Mouse (Mus musculus) heart, postnatal 14 days (tissue): Measurements from ENCODE around the gene Gnao1. TPM values are rescaled to one million over a fixed set of nuclear protein-coding genes. Genes with fewer than 3 reads are reported as not detected.

Experiments
- DNase-seq, 2 experiments: peaks; one replicate each; pipeline ENCODE4 v3.0.0; 2021 to 2022
- intact Hi-C: fragments of 180-260 bp; cut with DNase I; formaldehyde crosslinking; loops from one replicate; pipeline ENCODE4 v1.15.1; 2025
- total RNA-seq, 2 experiments: library from RNA; stranded (reverse); gene quantifications; 2 replicates each; pipeline ENCODE4 v1.2.3; 2021

Gene Gnao1
- total RNA-seq, 2 experiments from 2014 or later = 20.0 to 26.8 TPM

- peak; percentile 51 to 63 for DNase-seq
- intact Hi-C loops = loop anchor here (5.0 kb wide), 1 partner anchor 179 kb away; no protein-coding TSS in a partner anchor
Measured at GRCm38 (mm10) chr8:93840956-93841752, 31.4 kb downstream of the Gnao1 start.

DNA sequence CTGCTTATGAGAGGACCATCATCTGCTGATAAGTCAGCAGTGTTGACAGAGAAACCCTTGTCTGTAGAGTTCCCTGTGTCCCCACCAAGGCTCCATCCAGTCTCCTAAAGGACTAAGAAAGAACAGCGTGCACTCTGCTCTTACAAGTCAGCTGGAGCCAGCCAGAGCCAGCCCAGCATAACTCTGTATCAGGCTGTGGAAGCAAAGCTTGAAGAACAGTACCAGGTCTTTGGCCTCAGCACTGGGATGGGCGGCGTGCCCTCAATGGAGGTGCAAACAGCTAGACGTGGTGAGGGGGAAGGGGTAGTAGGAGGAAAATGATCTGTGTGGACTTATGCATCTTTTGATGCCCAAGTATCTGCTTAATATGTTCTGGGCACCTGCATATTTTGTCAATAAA lies 32.8 kb downstream of the Gnao1 start:
- intact Hi-C loops = loop anchor here (5.0 kb wide), 1 partner anchor 180 kb away; no protein-coding TSS in a partner anchor
- DNase-seq = no peak

GRCm38 (mm10) chr8:93843858-93844502 lies 34.2 kb downstream of the Gnao1 start:
- DNase-seq = peak; percentile 18 to 20
- intact Hi-C loops = loop anchor here (5.0 kb wide), 1 partner anchor 182 kb away; no protein-coding TSS in a partner anchor

- no peak for DNase-seq
- intact Hi-C loops = no loop called here
Measured at GRCm38 (mm10) chr8:93845186-93845585, 35.4 kb downstream of the Gnao1 start.

GRCm38 (mm10) chr8:93852087-93852645 lies 42.4 kb downstream of the Gnao1 start:
- intact Hi-C loops = no loop called here
- DNase-seq = peak in 1 of 2 experiments; percentile 14

- no peak for DNase-seq
- intact Hi-C loops = no loop called here
Measured at GRCm38 (mm10) chr8:93852851-93853461, 43.2 kb downstream of the Gnao1 start.

DNA sequence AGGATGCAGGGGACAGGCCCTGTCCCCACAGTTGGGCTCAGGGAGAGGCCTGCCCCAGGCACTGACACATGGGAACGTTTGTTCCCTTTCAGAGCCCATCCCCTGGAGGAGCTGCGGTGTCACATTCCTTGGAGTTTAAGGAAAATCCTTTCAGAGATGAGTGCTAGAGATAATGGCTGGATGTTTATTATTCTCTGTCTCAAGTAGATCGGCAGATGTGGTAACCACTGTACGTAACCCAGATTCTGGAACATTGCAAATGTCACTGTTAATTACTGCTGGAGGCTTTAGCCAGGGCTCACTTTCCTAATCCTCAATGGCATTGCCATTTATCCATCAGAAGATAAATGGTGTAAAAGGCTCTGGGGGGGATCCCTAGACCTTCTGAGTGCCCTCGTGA lies 44.9 kb downstream of the Gnao1 start:
- intact Hi-C loops = no loop called here
- no peak for DNase-seq

- intact Hi-C loops = no loop called here
- DNase-seq = no peak
Measured at GRCm38 (mm10) chr8:93855272-93855671, 45.5 kb downstream of the Gnao1 start.

GRCm38 (mm10) chr8:93857144-93857543 lies 47.4 kb downstream of the Gnao1 start:
- DNase-seq = no peak
- intact Hi-C loops = no loop called here

GRCm38 (mm10) chr8:93858286-93858685 lies 48.5 kb downstream of the Gnao1 start:
- DNase-seq = no peak
- intact Hi-C loops = no loop called here

- no peak for DNase-seq
Measured at GRCm38 (mm10) chr8:93860020-93860419, 50.3 kb downstream of the Gnao1 start.

DNA sequence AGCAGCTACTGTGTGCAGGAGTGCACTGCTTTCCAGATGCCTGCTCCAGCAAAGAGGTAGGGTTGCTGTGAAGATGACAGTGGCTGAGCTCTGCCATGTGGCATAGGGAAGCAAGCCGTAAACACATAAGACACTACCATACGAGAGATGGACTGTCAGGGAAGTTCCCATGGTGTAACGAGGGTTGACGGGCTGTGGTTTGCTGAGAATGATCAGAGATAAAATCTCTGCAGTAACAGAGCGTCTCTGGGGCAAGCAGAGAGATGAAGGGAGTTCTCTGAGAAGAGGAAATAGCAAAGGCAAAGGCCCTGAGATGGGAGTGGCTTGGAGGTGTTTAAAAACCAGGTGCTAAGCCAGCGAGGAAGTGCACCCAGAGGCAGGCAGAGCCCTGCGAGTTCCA lies 54.3 kb downstream of the Gnao1 start:
- no peak for DNase-seq
- intact Hi-C loops = no loop called here

More at GRCm38 (mm10) chr8:93860020-93860419, 50.3 kb downstream of the Gnao1 start:
- intact Hi-C loops = no loop called here

DNA sequence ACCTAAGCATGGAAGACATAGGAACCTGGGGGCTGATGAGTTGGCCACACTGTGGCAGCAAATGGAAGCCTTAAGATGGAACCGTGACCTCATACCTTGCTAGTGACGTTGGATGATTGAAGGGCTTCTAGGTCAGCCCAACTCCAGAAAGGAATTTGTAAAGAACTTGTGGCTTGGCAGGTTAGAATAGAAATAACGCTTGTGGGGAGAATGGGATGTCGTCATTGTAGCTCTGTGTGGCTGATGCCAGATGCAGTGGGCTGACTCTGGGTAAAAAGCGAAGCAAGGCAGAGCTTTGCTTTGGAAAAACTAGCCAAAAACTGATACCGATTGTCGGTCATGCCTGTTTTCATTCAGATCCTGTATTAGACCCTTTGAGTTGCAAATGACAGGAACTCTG lies 56.5 kb downstream of the Gnao1 start:
- no peak for DNase-seq
- intact Hi-C loops = no loop called here

DNA sequence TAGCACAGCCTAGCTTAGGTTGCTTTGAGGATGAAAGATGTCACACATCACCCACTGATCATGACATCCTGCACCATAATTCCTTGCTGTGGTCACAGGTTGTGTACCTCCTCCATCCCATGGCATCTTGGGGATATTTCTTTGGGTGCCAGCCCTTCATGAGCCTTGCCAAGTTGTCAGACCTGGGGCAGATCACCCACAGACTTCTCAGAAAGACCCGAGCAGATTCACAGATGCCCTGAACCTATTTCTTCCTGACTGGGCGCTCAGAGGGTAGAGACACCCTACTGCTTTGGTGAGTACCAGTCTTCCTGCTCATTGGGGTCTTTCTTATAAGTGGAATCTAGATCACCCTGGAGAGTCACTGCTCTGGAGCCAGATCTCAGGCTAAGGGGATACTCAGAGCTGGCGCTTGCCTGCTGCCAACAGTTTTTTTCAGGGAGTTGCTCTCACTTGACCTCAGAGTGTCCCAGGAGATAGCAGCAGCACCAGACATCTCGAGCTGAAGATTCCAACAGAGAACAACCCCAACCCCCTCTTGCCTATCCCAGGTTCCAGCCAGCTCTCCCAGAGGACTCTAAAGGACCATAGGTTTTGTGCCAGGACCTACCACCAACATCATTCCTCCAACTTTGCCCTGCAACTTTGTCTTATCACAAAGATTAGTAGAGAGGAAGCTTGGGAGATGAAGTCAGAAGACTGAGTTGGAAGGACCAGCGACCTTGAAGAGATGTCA lies 58.9 kb downstream of the Gnao1 start:
- intact Hi-C loops = no loop called here

GRCm38 (mm10) chr8:93871275-93871674 lies 61.5 kb downstream of the Gnao1 start:
- intact Hi-C loops = no loop called here

More for the DNA sequence above, 58.9 kb downstream of the Gnao1 start:
- DNase-seq = peak; percentile 19 to 26

DNA sequence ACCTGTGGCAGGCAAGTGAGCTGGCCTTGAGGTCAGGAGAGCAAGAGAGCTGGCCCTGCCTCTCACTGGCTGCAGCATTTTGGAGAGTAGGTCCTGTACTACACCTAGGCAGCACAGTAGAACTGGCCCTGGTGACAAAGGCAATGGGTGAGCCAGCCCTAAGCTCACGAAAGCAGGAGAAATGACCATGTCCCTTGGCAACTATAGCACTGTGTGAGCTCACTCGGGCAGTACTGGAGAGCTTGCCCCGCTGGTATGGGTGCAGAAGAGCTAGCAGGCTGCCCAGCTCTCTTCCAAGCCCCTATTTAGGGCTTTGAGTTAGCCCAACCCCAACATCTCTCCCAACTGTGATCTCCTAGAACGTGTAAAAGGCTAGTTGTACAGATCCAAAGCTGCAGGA lies 68.6 kb downstream of the Gnao1 start:
- intact Hi-C loops = no loop called here

More at GRCm38 (mm10) chr8:93871275-93871674, 61.5 kb downstream of the Gnao1 start:
- peak; percentile 46 for DNase-seq

GRCm38 (mm10) chr8:93879966-93880365 lies 70.2 kb downstream of the Gnao1 start:
- DNase-seq = no peak
- intact Hi-C loops = no loop called here

More for the DNA sequence above, 68.6 kb downstream of the Gnao1 start:
- no peak for DNase-seq

- no peak for DNase-seq
- intact Hi-C loops = no loop called here
Measured at GRCm38 (mm10) chr8:93881381-93881780, 71.6 kb downstream of the Gnao1 start.

GRCm38 (mm10) chr8:93883241-93883640 lies 73.5 kb downstream of the Gnao1 start:
- intact Hi-C loops = no loop called here
- no peak for DNase-seq

- intact Hi-C loops = no loop called here
- no peak for DNase-seq
Measured at GRCm38 (mm10) chr8:93883771-93884170, 74.0 kb downstream of the Gnao1 start.
